Mouse (Mus musculus): Measurements from ENCODE around the gene Rubcn.

DNA sequence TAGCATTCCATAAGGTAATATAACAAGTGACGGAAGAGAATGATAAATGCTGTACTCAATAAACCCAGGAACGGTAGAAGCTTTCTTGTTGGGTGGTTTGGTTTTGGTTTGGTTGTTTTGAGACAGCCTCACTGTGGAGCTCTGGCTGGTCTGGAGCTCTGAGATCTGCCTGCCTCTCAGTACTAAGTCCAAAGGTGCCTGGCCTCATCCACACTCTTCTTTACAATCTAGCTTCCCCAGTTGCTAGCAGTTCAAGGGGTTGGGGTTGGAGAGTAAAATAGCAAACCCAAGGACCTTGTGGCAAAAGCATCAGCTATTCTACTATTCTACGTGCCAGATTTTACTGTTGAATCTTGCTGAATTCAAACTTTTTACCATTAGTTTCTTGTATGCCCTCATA lies 1.7 kb downstream of the Rubcn start:
- no peak for TF ChIP-seq GATA1 (IDR thresholded peaks at IDR 0.05; ENCODE audit: low read length)
- TF ChIP-seq TAL1 (IDR thresholded peaks at IDR 0.05; ENCODE audit: low read length), result no peak
